Mouse (Mus musculus) lung, adult 2 months (tissue): Measurements from ENCODE around the gene Gm8024.
"Not testable (repeated sequence)": the region's sequence is repeated elsewhere in the genome, so short reads cannot be mapped to it uniquely, and the experiment has no call there.

Experiments
- CTCF ChIP-seq: fragments of 200-500 bp; IDR thresholded peaks from 2 replicates; pipeline ENCODE4 v1.5.1; 2011; ENCODE audit warnings: mild to moderate bottlenecking, low read length, control low read depth; ENCODE audit not compliant: insufficient read depth
- POLR2A ChIP-seq: fragments of 200-500 bp; IDR thresholded peaks from 2 replicates; pipeline ENCODE4 v1.6.1; 2011; ENCODE audit warnings: low read depth, mild to moderate bottlenecking, control low read depth, low read length, borderline replicate concordance; ENCODE audit errors: extremely low read depth

GRCm38 (mm10) chr14:42542316-42543169 is 18.5 kb upstream of the Gm8024 start:
- not testable (repeated sequence) for TF ChIP-seq POLR2A, CTCF
